Mouse (Mus musculus): ENCODE results near the gene Tjp1. TPM values are rescaled to one million over a fixed set of nuclear protein-coding genes. Genes with fewer than 3 reads are reported as not detected.
A peak's percentile ranks its signal among the peaks of the same experiment; 100 is the strongest.

The Tjp1 gene
- total RNA-seq, 1 experiment: 39.3 TPM

DNA sequence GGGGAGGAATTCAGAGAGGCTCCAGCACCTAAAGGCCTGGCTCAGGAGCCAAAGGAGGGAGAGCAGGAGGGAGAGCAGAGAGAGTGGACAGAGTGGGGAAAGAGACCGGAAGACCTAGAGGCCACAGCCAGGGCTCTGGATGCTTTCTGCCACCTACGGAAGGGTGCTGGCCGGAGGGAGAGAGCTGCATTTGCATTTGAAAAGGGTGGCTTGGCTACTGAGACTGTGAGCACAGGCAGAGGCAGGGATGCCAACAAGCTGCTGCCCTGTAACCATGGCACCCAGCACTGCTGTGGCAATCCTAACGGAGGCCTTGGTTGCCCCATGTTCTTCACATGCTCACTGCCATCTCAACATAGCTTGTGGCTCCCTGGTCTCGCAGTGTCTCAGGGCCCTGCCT is 77.4 kb downstream of the Tjp1 start:
- TF ChIP-seq CHD2 (IDR thresholded peaks at IDR 0.05; ENCODE audit: low read depth, low read length) (no peak), HCFC1 (IDR thresholded peaks at IDR 0.05; ENCODE audit: borderline replicate concordance, insufficient read depth, low read length) (no peak), ZNF384 (IDR thresholded peaks at IDR 0.05; ENCODE audit: low read depth, low read length) (no peak), ZC3H11A (IDR thresholded peaks at IDR 0.05; ENCODE audit: borderline replicate concordance, low read depth, low read length) (no peak), MAFK (IDR thresholded peaks at IDR 0.05; ENCODE audit: insufficient read depth, low read depth, low read length) (no peak)
- Histone ChIP-seq H3K4me3 (ENCODE audit: insufficient read depth in 1 of 2, low read depth in 1 of 2, low read length in 2 of 2, poor library complexity in 1 of 2, severe bottlenecking in 1 of 2) (peak overlapping the region in 1 of 2 experiments; percentile 24; a peak in 2 of 4 replicates), H3K4me1 (ENCODE audit: control insufficient read depth in 2 of 2, insufficient read depth in 2 of 2, low read length in 2 of 2, poor library complexity in 1 of 2) (peaks cover 3 to 14% of the 10 kb centered on the region in 2 experiments), H3K27ac (ENCODE audit: insufficient read depth, low read depth, low read length, poor library complexity, severe bottlenecking) (no peak overlapping the region), H3K36me3 (ENCODE audit: control insufficient read depth, insufficient read depth, low read length, poor library complexity, severe bottlenecking) (no peaks in the 10 kb centered on the region), H3K9ac (ENCODE audit: insufficient read depth, low read depth, low read length, poor library complexity, severe bottlenecking) (no peak overlapping the region), H3K9me3 (ENCODE audit: control insufficient read depth, insufficient read depth, low read depth, low read length) (no peaks in the 10 kb centered on the region)
- DNase-seq (ENCODE audit: low read depth, low spot score): no peak
- in situ Hi-C loops (cut with MboI; ENCODE audit: low sequenced_read_pairs in 2 of 2, unreplicated experiment in 2 of 2): no loop called here

DNA sequence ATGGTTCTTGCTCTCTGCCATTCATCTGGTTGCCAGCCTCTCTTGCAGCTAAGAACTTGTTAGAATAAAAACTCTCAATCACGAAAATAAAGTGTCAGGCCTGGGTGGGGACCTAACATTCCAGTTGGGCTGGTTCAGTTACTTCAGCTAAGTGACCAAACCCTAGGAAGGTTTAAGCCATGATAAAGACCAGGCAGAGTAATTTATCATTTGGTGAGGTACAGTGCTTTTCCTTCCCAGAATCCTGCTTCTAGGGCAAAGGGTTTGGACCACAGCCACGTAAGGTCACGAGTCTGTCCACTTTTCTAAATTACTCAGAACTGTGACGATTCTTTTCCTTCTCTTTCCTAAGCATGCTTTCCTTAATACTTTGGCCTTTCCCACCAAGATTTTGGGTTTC is 86.1 kb downstream of the Tjp1 start:
- Histone ChIP-seq H3K27ac (ENCODE audit: insufficient read depth, low read depth, low read length, poor library complexity, severe bottlenecking) (no peak overlapping the region), H3K9ac (ENCODE audit: insufficient read depth, low read depth, low read length, poor library complexity, severe bottlenecking) (no peak overlapping the region), H3K4me1 (ENCODE audit: control insufficient read depth in 2 of 2, insufficient read depth in 2 of 2, low read length in 2 of 2, poor library complexity in 1 of 2) (no peaks in the 10 kb centered on the region), H3K9me3 (ENCODE audit: control insufficient read depth, insufficient read depth, low read depth, low read length) (no peaks in the 10 kb centered on the region), H3K36me3 (ENCODE audit: control insufficient read depth, insufficient read depth, low read length, poor library complexity, severe bottlenecking) (no peaks in the 10 kb centered on the region), H3K4me3 (ENCODE audit: insufficient read depth in 1 of 2, low read depth in 1 of 2, low read length in 2 of 2, poor library complexity in 1 of 2, severe bottlenecking in 1 of 2) (no peak overlapping the region)
- in situ Hi-C loops (cut with MboI; ENCODE audit: low sequenced_read_pairs in 2 of 2, unreplicated experiment in 2 of 2): no loop called here
- DNase-seq (ENCODE audit: low read depth, low spot score): no peak
- TF ChIP-seq MAFK (IDR thresholded peaks at IDR 0.05; ENCODE audit: insufficient read depth, low read depth, low read length) (no peak), ZC3H11A (IDR thresholded peaks at IDR 0.05; ENCODE audit: borderline replicate concordance, low read depth, low read length) (no peak), ZNF384 (IDR thresholded peaks at IDR 0.05; ENCODE audit: low read depth, low read length) (no peak), HCFC1 (IDR thresholded peaks at IDR 0.05; ENCODE audit: borderline replicate concordance, insufficient read depth, low read length) (no peak), CHD2 (IDR thresholded peaks at IDR 0.05; ENCODE audit: low read depth, low read length) (no peak)

DNA sequence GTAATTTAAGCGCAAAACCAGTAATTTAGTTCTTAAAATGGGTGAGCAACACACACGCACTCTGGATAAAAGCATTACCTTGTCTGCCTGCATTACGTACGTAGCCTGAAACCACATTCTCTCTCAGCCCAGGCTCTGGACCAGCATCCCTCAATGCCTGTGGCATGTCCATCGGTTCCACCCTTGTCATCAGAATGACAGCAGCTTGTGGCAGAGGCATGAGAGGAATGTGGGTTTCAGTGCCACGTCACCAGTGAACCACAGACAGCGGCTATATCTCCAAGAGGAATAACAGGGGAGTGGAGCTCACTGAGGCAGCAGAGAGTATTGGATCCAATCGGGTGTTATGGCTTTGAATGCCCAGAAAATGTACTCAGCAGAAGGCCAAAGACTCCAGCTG is 88.1 kb downstream of the Tjp1 start:
- DNase-seq (ENCODE audit: low read depth, low spot score): no peak
- Histone ChIP-seq H3K9me3 (ENCODE audit: control insufficient read depth, insufficient read depth, low read depth, low read length) (no peaks in the 10 kb centered on the region), H3K4me3 (ENCODE audit: insufficient read depth in 1 of 2, low read depth in 1 of 2, low read length in 2 of 2, poor library complexity in 1 of 2, severe bottlenecking in 1 of 2) (no peak overlapping the region), H3K9ac (ENCODE audit: insufficient read depth, low read depth, low read length, poor library complexity, severe bottlenecking) (no peak overlapping the region), H3K36me3 (ENCODE audit: control insufficient read depth, insufficient read depth, low read length, poor library complexity, severe bottlenecking) (no peaks in the 10 kb centered on the region), H3K27ac (ENCODE audit: insufficient read depth, low read depth, low read length, poor library complexity, severe bottlenecking) (no peak overlapping the region), H3K4me1 (ENCODE audit: control insufficient read depth in 2 of 2, insufficient read depth in 2 of 2, low read length in 2 of 2, poor library complexity in 1 of 2) (no peaks in the 10 kb centered on the region)
- TF ChIP-seq MAFK (IDR thresholded peaks at IDR 0.05; ENCODE audit: insufficient read depth, low read depth, low read length) (no peak), ZNF384 (IDR thresholded peaks at IDR 0.05; ENCODE audit: low read depth, low read length) (no peak), ZC3H11A (IDR thresholded peaks at IDR 0.05; ENCODE audit: borderline replicate concordance, low read depth, low read length) (no peak)
- in situ Hi-C loops (cut with MboI; ENCODE audit: low sequenced_read_pairs in 2 of 2, unreplicated experiment in 2 of 2): no loop called here

DNA sequence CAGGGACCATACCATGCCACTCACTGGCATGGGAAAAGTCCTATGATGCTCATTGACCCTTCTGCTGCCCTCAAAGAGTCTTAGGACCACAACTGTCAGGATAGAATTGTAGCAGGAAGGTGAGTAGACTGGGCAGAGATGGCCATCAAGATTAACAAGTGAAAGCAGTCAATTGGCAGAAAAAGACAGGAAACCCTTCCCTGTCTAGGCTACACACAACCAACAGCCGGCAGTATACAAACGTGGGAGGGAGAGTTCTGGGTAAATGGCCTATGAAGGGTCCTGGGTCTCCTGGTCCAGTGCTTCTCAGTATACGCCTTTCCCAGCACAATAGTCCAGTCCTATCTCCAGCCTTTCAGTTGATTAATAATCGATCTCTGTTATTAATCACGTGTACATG is 89.4 kb downstream of the Tjp1 start:
- TF ChIP-seq HCFC1 (IDR thresholded peaks at IDR 0.05; ENCODE audit: borderline replicate concordance, insufficient read depth, low read length): no peak
- TF ChIP-seq CHD2 (IDR thresholded peaks at IDR 0.05; ENCODE audit: low read depth, low read length): no peak
- no peak for TF ChIP-seq ZC3H11A (IDR thresholded peaks at IDR 0.05; ENCODE audit: borderline replicate concordance, low read depth, low read length)
- no peak for TF ChIP-seq ZNF384 (IDR thresholded peaks at IDR 0.05; ENCODE audit: low read depth, low read length)
- no peak for DNase-seq (ENCODE audit: low read depth, low spot score)
- H3K27ac ChIP-seq (ENCODE audit: insufficient read depth, low read depth, low read length, poor library complexity, severe bottlenecking): no peak overlapping the region
- H3K9ac ChIP-seq (ENCODE audit: insufficient read depth, low read depth, low read length, poor library complexity, severe bottlenecking): no peak overlapping the region
- in situ Hi-C loops (cut with MboI; ENCODE audit: low sequenced_read_pairs in 2 of 2, unreplicated experiment in 2 of 2): no loop called here
- H3K36me3 ChIP-seq (ENCODE audit: control insufficient read depth, insufficient read depth, low read length, poor library complexity, severe bottlenecking): no peaks in the 10 kb centered on the region
- H3K4me1 ChIP-seq (ENCODE audit: control insufficient read depth in 2 of 2, insufficient read depth in 2 of 2, low read length in 2 of 2, poor library complexity in 1 of 2): no peaks in the 10 kb centered on the region
- H3K4me3 ChIP-seq (ENCODE audit: insufficient read depth in 1 of 2, low read depth in 1 of 2, low read length in 2 of 2, poor library complexity in 1 of 2, severe bottlenecking in 1 of 2): no peak overlapping the region
- no peaks in the 10 kb centered on the region for H3K9me3 ChIP-seq (ENCODE audit: control insufficient read depth, insufficient read depth, low read depth, low read length)

DNA sequence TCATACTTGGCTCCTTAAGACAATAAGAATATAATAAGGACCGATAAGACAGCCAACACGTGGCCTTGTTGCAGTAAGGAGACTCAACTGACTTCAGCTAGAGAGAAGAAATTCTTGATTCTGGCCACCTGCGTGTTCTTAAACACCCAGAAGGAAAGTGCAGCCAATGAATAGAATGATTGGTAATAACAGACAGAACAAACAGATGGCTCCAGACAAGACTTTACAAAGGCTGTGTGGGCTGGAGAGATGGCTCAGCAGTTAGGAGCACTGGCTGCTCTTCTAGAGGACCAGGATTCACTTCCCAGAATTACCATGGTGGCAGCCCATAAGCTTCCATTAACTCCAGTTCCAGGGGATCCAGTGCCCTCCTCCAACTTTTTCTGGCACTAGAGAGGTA is 90.7 kb downstream of the Tjp1 start:
- in situ Hi-C loops (cut with MboI; ENCODE audit: low sequenced_read_pairs in 2 of 2, unreplicated experiment in 2 of 2): no loop called here
- H3K27ac ChIP-seq (ENCODE audit: insufficient read depth, low read depth, low read length, poor library complexity, severe bottlenecking): no peak overlapping the region

More for the DNA sequence above, 90.7 kb downstream of the Tjp1 start:
- no peak overlapping the region for H3K9ac ChIP-seq (ENCODE audit: insufficient read depth, low read depth, low read length, poor library complexity, severe bottlenecking)
- H3K9me3 ChIP-seq (ENCODE audit: control insufficient read depth, insufficient read depth, low read depth, low read length): no peaks in the 10 kb centered on the region
- no peak for DNase-seq (ENCODE audit: low read depth, low spot score)
- TF ChIP-seq ZC3H11A (IDR thresholded peaks at IDR 0.05; ENCODE audit: borderline replicate concordance, low read depth, low read length): no peak
- TF ChIP-seq HCFC1 (IDR thresholded peaks at IDR 0.05; ENCODE audit: borderline replicate concordance, insufficient read depth, low read length): no peak
- no peak for TF ChIP-seq CHD2 (IDR thresholded peaks at IDR 0.05; ENCODE audit: low read depth, low read length)
- H3K4me1 ChIP-seq (ENCODE audit: control insufficient read depth in 2 of 2, insufficient read depth in 2 of 2, low read length in 2 of 2, poor library complexity in 1 of 2): no peaks in the 10 kb centered on the region
- H3K4me3 ChIP-seq (ENCODE audit: insufficient read depth in 1 of 2, low read depth in 1 of 2, low read length in 2 of 2, poor library complexity in 1 of 2, severe bottlenecking in 1 of 2): no peak overlapping the region
- no peaks in the 10 kb centered on the region for H3K36me3 ChIP-seq (ENCODE audit: control insufficient read depth, insufficient read depth, low read length, poor library complexity, severe bottlenecking)

Measured in ES-E14 (cell line).